Mouse (Mus musculus): ENCODE data around the gene Orai2.
A peak's percentile ranks its signal among the peaks of the same experiment; 100 is the strongest.
"Not testable (repeated sequence)": the region's sequence is repeated elsewhere in the genome, so short reads cannot be mapped to it uniquely, and the experiment has no call there.

Orai2 gene

GRCm38 (mm10) chr5:136135571-136136291 is 34.8 kb downstream of the Orai2 start, which contains the start of the genes Lrwd1 and Alkbh4:
TSS of gene Lrwd1 (minus strand) at chr5:136136074.
TSS of gene Alkbh4 (plus strand) at chr5:136136146.
- peak; percentile 96 to 98 for DNase-seq

- no peak for DNase-seq
These were observed 48.3 kb downstream of the Orai2 start for GRCm38 (mm10) chr5:136122165-136122564.

- no peak for DNase-seq
These were observed 53.8 kb downstream of the Orai2 start for GRCm38 (mm10) chr5:136116784-136117112.

GRCm38 (mm10) chr5:136115891-136116783 is 54.4 kb downstream of the Orai2 start, which contains the start of gene Polr2j:
TSS of gene Polr2j (plus strand) at chr5:136116631.
- DNase-seq, result peak; percentile 94 to 96

GRCm38 (mm10) chr5:136113546-136113945 is 57.0 kb downstream of the Orai2 start:
- not testable (repeated sequence) for DNase-seq

GRCm38 (mm10) chr5:136109042-136109441 is 61.5 kb downstream of the Orai2 start:
- DNase-seq, result no peak

- no peak for DNase-seq
These were observed 62.0 kb downstream of the Orai2 start for GRCm38 (mm10) chr5:136108486-136108885.

- DNase-seq, result no peak
These were observed 66.0 kb downstream of the Orai2 start for GRCm38 (mm10) chr5:136104511-136104910.

- DNase-seq, result peak; percentile 72 to 76
These were observed 68.3 kb downstream of the Orai2 start for GRCm38 (mm10) chr5:136102099-136102820.

- DNase-seq, result no peak
These were observed 72.0 kb downstream of the Orai2 start for GRCm38 (mm10) chr5:136098536-136098935.
